23 mouse cellular contexts compared by ENCODE assay signal in the genomic region with DNA sequence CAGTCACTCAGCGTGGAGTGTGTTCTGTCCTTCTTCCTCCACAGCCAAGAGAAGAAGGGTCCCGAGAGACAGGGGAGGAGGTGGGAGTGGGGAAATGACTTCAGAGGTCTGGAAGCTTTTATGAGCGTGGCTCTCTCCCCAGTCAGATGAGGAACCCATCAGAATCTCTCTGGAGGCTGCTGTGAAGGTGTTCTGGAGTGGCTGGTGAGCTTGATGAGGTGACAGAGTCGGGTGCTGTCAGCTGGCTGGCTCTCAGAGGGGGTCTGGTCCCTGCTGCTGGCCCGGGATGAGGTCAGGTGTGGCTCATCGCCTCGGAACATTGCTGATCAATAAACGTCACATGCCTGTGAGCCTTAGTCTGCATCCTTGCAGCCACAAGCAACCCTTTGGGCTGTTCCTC. TPM values are rescaled to one million over a fixed set of nuclear protein-coding genes. Genes with fewer than 3 reads are reported as not detected.
DNase-seq lines count a peak whose midpoint lies in the region; ATAC-seq lines count a peak whose summit lies in the region.
"Had no signal": no experiment of that assay in that cellular context is flagged by ENCODE, and none has a peak within 500 bp of the region (broad histone marks: within the 10 kb centered on the region; RNA-seq: fewer than 3 reads in every experiment).

No protein-coding gene starts in this region.

- peaks cover 22% of the 10 kb centered on the region for H3K4me1 ChIP-seq in embryonic facial prominence, embryonic 10.5 days
- H3K4me1 ChIP-seq in embryonic facial prominence, embryonic 14.5 days (ENCODE audit: control insufficient read depth, insufficient read depth, low read length) = peaks cover 9% of the 10 kb centered on the region; the same call in 1 of the 2 replicates
- H3K4me1 ChIP-seq in limb, embryonic 13.5 days = peaks cover 13% of the 10 kb centered on the region
- H3K4me1 ChIP-seq: hindbrain, embryonic 12.5 days had no signal

- H3K9me3 ChIP-seq in embryonic facial prominence, embryonic 10.5 days = no peaks in the 10 kb centered on the region
- H3K9me3 ChIP-seq in embryonic facial prominence, embryonic 14.5 days (ENCODE audit: control insufficient read depth, low read length) = no peaks in the 10 kb centered on the region
- H3K9me3 ChIP-seq in limb, embryonic 13.5 days = no peaks in the 10 kb centered on the region
- H3K9me3 ChIP-seq: embryonic facial prominence, embryonic 12.5 days; forebrain, embryonic 12.5 days; heart, embryonic 13.5 days; hindbrain, embryonic 12.5 days had no signal

- no peak overlapping the region for H3K4me3 ChIP-seq in embryonic facial prominence, embryonic 10.5 days
- H3K4me3 ChIP-seq in embryonic facial prominence, embryonic 14.5 days (ENCODE audit: low read depth, low read length) = no peak overlapping the region
- no peak overlapping the region for H3K4me3 ChIP-seq in limb, embryonic 13.5 days
- H3K4me3 ChIP-seq: embryonic facial prominence, embryonic 12.5 days; forebrain, embryonic 12.5 days; heart, adult 2 months; heart, embryonic 13.5 days; hindbrain, embryonic 12.5 days had no signal

- 75% methylated on average over 8 of the region's 8 CpGs for WGBS in embryonic facial prominence, embryonic 10.5 days
- WGBS in embryonic facial prominence, embryonic 14.5 days = 72% methylated on average over 7 of the region's 8 CpGs
- 35% methylated on average over 8 of the region's 8 CpGs for WGBS in limb, embryonic 13.5 days

- H3K27me3 ChIP-seq in embryonic facial prominence, embryonic 10.5 days (replicated peaks; ENCODE audit: low read depth, poor library complexity, severe bottlenecking) = no peaks in the 10 kb centered on the region
- no peaks in the 10 kb centered on the region for H3K27me3 ChIP-seq in embryonic facial prominence, embryonic 14.5 days (replicated peaks; ENCODE audit: control insufficient read depth, insufficient read depth, low read length)
- H3K27me3 ChIP-seq in limb, embryonic 13.5 days = no peaks in the 10 kb centered on the region
- H3K27me3 ChIP-seq: embryonic facial prominence, embryonic 12.5 days; forebrain, embryonic 12.5 days; heart, embryonic 13.5 days; hindbrain, embryonic 12.5 days had no signal

- DNase-seq in gastrocnemius, postnatal 25 days = peak; percentile 34
- no peak for DNase-seq in gastrocnemius, adult 8-10 months (ENCODE audit: low spot score in 2 of 2)
- no peak for DNase-seq in embryonic facial prominence, embryonic 10.5 days (ENCODE audit: low spot score)
- DNase-seq in embryonic facial prominence, embryonic 14.5 days (ENCODE audit: low spot score) = peak; percentile 12
- no peak for DNase-seq in adrenal gland, adult 8-10 months
- DNase-seq in kidney, adult 9 months = no peak
- DNase-seq: adrenal gland, adult 2 months; adrenal gland, postnatal 36 days; cerebellum, adult 11 months; cerebellum, adult 8-10 months; cerebellum, postnatal 14 days; embryo, embryonic 11 days; heart, adult 2 months; heart, postnatal 4 days had no signal

- H3K4me2 ChIP-seq in embryonic facial prominence, embryonic 14.5 days (ENCODE audit: low read depth, low read length) = no peak overlapping the region
- no peak overlapping the region for H3K4me2 ChIP-seq in limb, embryonic 13.5 days (replicated peaks)
- H3K4me2 ChIP-seq: embryonic facial prominence, embryonic 12.5 days; forebrain, embryonic 12.5 days; heart, embryonic 13.5 days; hindbrain, embryonic 12.5 days had no signal

- no peak for ATAC-seq in embryonic facial prominence, embryonic 14.5 days (ENCODE audit: low read depth)
- ATAC-seq in limb, embryonic 13.5 days (ENCODE audit: low FRiP score, low read depth) = no peak
- ATAC-seq: forebrain, embryonic 16.5 days; hindbrain, embryonic 16.5 days; inflammation-experienced regulatory T-cells, adult 6 months; intestine, postnatal 0 days had no signal

- H3K36me3 ChIP-seq in embryonic facial prominence, embryonic 10.5 days (replicated peaks) = no peaks in the 10 kb centered on the region
- H3K36me3 ChIP-seq in embryonic facial prominence, embryonic 14.5 days (ENCODE audit: control insufficient read depth, insufficient read depth, low read length) = no peaks in the 10 kb centered on the region
- no peaks in the 10 kb centered on the region for H3K36me3 ChIP-seq in limb, embryonic 13.5 days
- H3K36me3 ChIP-seq: embryonic facial prominence, embryonic 12.5 days; forebrain, embryonic 12.5 days; heart, embryonic 13.5 days; hindbrain, embryonic 12.5 days had no signal

- H3K27ac ChIP-seq in embryonic facial prominence, embryonic 10.5 days (replicated peaks) = 0 out of 2 replicates have a peak overlapping the region, but pooled peaks have one; percentile 1
- H3K27ac ChIP-seq in embryonic facial prominence, embryonic 14.5 days (replicated peaks; ENCODE audit: low read depth, low read length) = no peak overlapping the region
- H3K27ac ChIP-seq in limb, embryonic 13.5 days = peak overlapping the region; percentile 35; the same call in 1 of the 2 replicates
- H3K27ac ChIP-seq: embryonic facial prominence, embryonic 12.5 days; forebrain, embryonic 12.5 days; heart, adult 2 months; heart, embryonic 13.5 days; hindbrain, embryonic 12.5 days had no signal

- no peak overlapping the region for H3K9ac ChIP-seq in embryonic facial prominence, embryonic 14.5 days (ENCODE audit: low read depth, low read length)
- no peak overlapping the region for H3K9ac ChIP-seq in limb, embryonic 13.5 days
- H3K9ac ChIP-seq: embryonic facial prominence, embryonic 12.5 days; forebrain, embryonic 12.5 days; heart, embryonic 13.5 days; hindbrain, embryonic 12.5 days had no signal

RNA-seq across cellular contexts. Expression of a gene that starts 25.6 kb away (rescaled TPM):
- 100 to 1,000 TPM; 472 to 500 TPM for total RNA-seq in gastrocnemius, postnatal 25 days (2021)
- total RNA-seq in gastrocnemius, adult 8-10 months (2022) = 100 to 1,000 TPM; 439 to 500 (median 472) TPM
- 388 and 409 TPM in 2 replicates for polyA plus RNA-seq in embryonic facial prominence, embryonic 10.5 days (2016; fragmentation: Nextera tagmentation; extraction: Ambion mirVana)
- polyA plus RNA-seq in embryonic facial prominence, embryonic 14.5 days (2014; fragmentation: Nextera tagmentation; extraction: Ambion mirVana) = 293 and 299 TPM in 2 replicates
- 396 and 406 TPM in 2 replicates for polyA plus RNA-seq in limb, embryonic 13.5 days (2015; fragmentation: Nextera tagmentation; extraction: Ambion mirVana)
- 100 to 1,000 TPM; 357 to 412 (median 388) TPM for total RNA-seq in adrenal gland, adult 8-10 months (2022)

RNA-seq across cellular contexts. Expression of a gene that starts 36.2 kb away (rescaled TPM):
- total RNA-seq in gastrocnemius, postnatal 25 days (2021) = 100 to 1,000 TPM; 423 to 444 TPM
- total RNA-seq in gastrocnemius, adult 8-10 months (2022) = 100 to 1,000 TPM; 289 to 395 (median 341) TPM
- polyA plus RNA-seq in embryonic facial prominence, embryonic 10.5 days (2016; fragmentation: Nextera tagmentation; extraction: Ambion mirVana) = 431 and 444 TPM in 2 replicates
- 468 and 555 TPM in 2 replicates for polyA plus RNA-seq in embryonic facial prominence, embryonic 14.5 days (2014; fragmentation: Nextera tagmentation; extraction: Ambion mirVana)
- 441 and 454 TPM in 2 replicates for polyA plus RNA-seq in limb, embryonic 13.5 days (2015; fragmentation: Nextera tagmentation; extraction: Ambion mirVana)
- 100 to 1,000 TPM; 273 to 460 (median 363) TPM for total RNA-seq in adrenal gland, adult 8-10 months (2022)

Comparison
In these comparisons a context has a peak if more than half of its experiments do, and no peak if none do; other contexts are left out.
1. DNase-seq: peak in gastrocnemius, postnatal 25 days (single experiment) and embryonic facial prominence, embryonic 14.5 days (single experiment); none in gastrocnemius, adult 8-10 months (0 of 2), embryonic facial prominence, embryonic 10.5 days (single experiment), adrenal gland, adult 8-10 months (single experiment) and kidney, adult 9 months (single experiment).